Mouse (Mus musculus) CH12.LX (cell line): ENCODE data around the gene Drg1. TPM values are rescaled to one million over a fixed set of nuclear protein-coding genes. Genes with fewer than 3 reads are reported as not detected.
A peak's percentile ranks its signal among the peaks of the same experiment; 100 is the strongest.
"Not testable (repeated sequence)": the region's sequence is repeated elsewhere in the genome, so short reads cannot be mapped to it uniquely, and the experiment has no call there.

Source experiments
- DNase-seq: peaks from one replicate; pipeline ENCODE4 v3.0.0-alpha.2; 2013; ENCODE audit errors: extremely low read depth
- H3K27ac ChIP-seq: 2 replicates; pipeline ENCODE4 v1.5.1; 2012; ENCODE audit warnings: low read depth, mild to moderate bottlenecking, control low read depth, moderate library complexity; ENCODE audit not compliant: insufficient read depth
- H3K27me3 ChIP-seq: replicated peaks from 2 replicates; pipeline ENCODE3; 2012; ENCODE audit warnings: inconsistent platforms
- H3K36me3 ChIP-seq, 2 experiments: replicated peaks in 1 of 2; 2 replicates each; pipeline versions ENCODE3 to v1.6.1; 2012; ENCODE audit warnings: inconsistent platforms in 1 of 2, low read length in 1 of 2, mild to moderate bottlenecking in 1 of 2, mixed read lengths in 1 of 2, moderate library complexity in 1 of 2; ENCODE audit not compliant: control insufficient read depth in 1 of 2, insufficient read depth in 1 of 2
- H3K4me1 ChIP-seq, 2 experiments: 2 replicates each; pipeline ENCODE4 v1.6.1; 2012; ENCODE audit warnings: inconsistent platforms in 1 of 2, moderate library complexity in 1 of 2; ENCODE audit not compliant: insufficient read depth in 2 of 2, control insufficient read depth in 1 of 2
- H3K4me2 ChIP-seq: 2 replicates; pipeline ENCODE4 v1.6.1; 2012; ENCODE audit warnings: low read depth, mild to moderate bottlenecking, control low read depth; ENCODE audit not compliant: poor library complexity, insufficient read depth, severe bottlenecking
- H3K4me3 ChIP-seq, 3 experiments: fragments of 150-350 bp in 1 of 3; sonication (generic) in 1 of 3; replicated peaks in 1 of 3; 2 replicates each; pipeline versions ENCODE3 to v1.5.1; 2011 to 2012; ENCODE audit warnings: low read depth in 2 of 3, low read length in 2 of 3, mild to moderate bottlenecking in 2 of 3, moderate library complexity in 2 of 3, control low read depth in 1 of 3, improper control_type of control experiment in 1 of 3, inconsistent platforms in 1 of 3, mixed read lengths in 1 of 3; ENCODE audit not compliant: poor library complexity in 1 of 3
- H3K79me2 ChIP-seq: replicated peaks from 2 replicates; pipeline ENCODE4 v1.6.1; 2012; ENCODE audit warnings: mild to moderate bottlenecking, moderate library complexity; ENCODE audit not compliant: control insufficient read depth, poor library complexity, insufficient read depth, severe bottlenecking; ENCODE audit errors: extremely low read depth
- H3K9ac ChIP-seq: 2 replicates; pipeline ENCODE4 v1.6.1; 2012; ENCODE audit warnings: low read depth, mild to moderate bottlenecking, control low read depth, moderate library complexity; ENCODE audit not compliant: insufficient read depth
- H3K9me3 ChIP-seq: replicated peaks from 2 replicates; pipeline ENCODE3; 2012; ENCODE audit warnings: low read length, inconsistent platforms, mixed read lengths
- dilution Hi-C: fragments of 300-500 bp; cut with MboI; formaldehyde crosslinking; loops from 2 replicates; pipeline ENCODE4 v1.14.3; 2020; ENCODE audit warnings: low sequenced_read_pairs; ENCODE audit not compliant: extremely low pct_unique_long_range_greater_than_20kb, extremely low pct_ligation_motif_present
- in situ Hi-C: fragments of 300-500 bp; cut with MboI; formaldehyde crosslinking; loops from 3 replicates; pipeline ENCODE4 v1.14.3; 2019; ENCODE audit warnings: low sequenced_read_pairs, low pct_ligation_motif_present, low pct_unique_long_range_greater_than_20kb, mixed read lengths
- polyA plus RNA-seq: library from polyadenylated mRNA; unstranded; fragments of >175 nt; gene quantifications from 2 replicates; pipeline ENCODE4 v1.2.1, GENCODE M21; 2012; ENCODE audit warnings: low read depth; ENCODE audit not compliant: insufficient read length
- total RNA-seq, 2 experiments: library from RNA; depleted of rRNA; stranded (reverse); fragments of 300-350 nt in 1 of 2; fragments of >200 nt in 1 of 2; gene quantifications; 2 replicates each; pipeline ENCODE4 v1.2.3; 2012 to 2014

Gene Drg1
- total and polyA plus RNA-seq, 3 experiments: 158 to 480 (median 249) TPM

- H3K27ac ChIP-seq, dilution Hi-C loops, H3K79me2 ChIP-seq, H3K4me1 ChIP-seq, H3K27me3 ChIP-seq, H3K36me3 ChIP-seq, DNase-seq, H3K9ac ChIP-seq, H3K9me3 ChIP-seq, H3K4me2 ChIP-seq, in situ Hi-C loops, H3K4me3 ChIP-seq: not testable (repeated sequence)
Observed at GRCm38 (mm10) chr11:3163122-3163521, 103.1 kb downstream of the Drg1 start.

- H3K9me3 ChIP-seq, dilution Hi-C loops, H3K79me2 ChIP-seq, in situ Hi-C loops, H3K4me1 ChIP-seq, DNase-seq, H3K4me2 ChIP-seq, H3K9ac ChIP-seq, H3K27me3 ChIP-seq, H3K4me3 ChIP-seq, H3K27ac ChIP-seq: not testable (repeated sequence)
- H3K36me3 ChIP-seq: peaks cover 9 to 11% of the 10 kb centered on the region in 2 experiments
Observed at GRCm38 (mm10) chr11:3162236-3162897, 103.8 kb downstream of the Drg1 start.

GRCm38 (mm10) chr11:3161370-3161769 lies 104.8 kb downstream of the Drg1 start:
- H3K27ac ChIP-seq, H3K27me3 ChIP-seq, H3K4me2 ChIP-seq, H3K9ac ChIP-seq, DNase-seq, H3K4me3 ChIP-seq, in situ Hi-C loops, dilution Hi-C loops, H3K4me1 ChIP-seq, H3K9me3 ChIP-seq, H3K79me2 ChIP-seq: not testable (repeated sequence)
- H3K36me3 ChIP-seq: peaks cover 11 to 12% of the 10 kb centered on the region in 2 experiments

GRCm38 (mm10) chr11:3158800-3159199 lies 107.4 kb downstream of the Drg1 start:
- H3K4me2 ChIP-seq, in situ Hi-C loops, DNase-seq, H3K79me2 ChIP-seq, dilution Hi-C loops, H3K9me3 ChIP-seq, H3K27me3 ChIP-seq, H3K9ac ChIP-seq, H3K27ac ChIP-seq, H3K4me3 ChIP-seq: not testable (repeated sequence)
- Histone ChIP-seq H3K36me3 (peaks cover 12 to 14% of the 10 kb centered on the region in 2 experiments), H3K4me1 (peaks cover 0 to 12% of the 10 kb centered on the region in 2 experiments; a peak in 2 of 4 replicates)

- H3K27me3 ChIP-seq, H3K79me2 ChIP-seq, H3K9me3 ChIP-seq, H3K4me2 ChIP-seq, in situ Hi-C loops, H3K9ac ChIP-seq, dilution Hi-C loops, H3K4me3 ChIP-seq: not testable (repeated sequence)
- DNase-seq: peak; percentile 54
- Histone ChIP-seq H3K4me1 (peaks cover 0 to 16% of the 10 kb centered on the region in 2 experiments; a peak in 2 of 4 replicates), H3K27ac (peak overlapping the region; percentile 12; the same call in 1 of the 2 replicates), H3K36me3 (peaks cover 16 to 17% of the 10 kb centered on the region in 2 experiments)
Observed at GRCm38 (mm10) chr11:3157996-3158395, 108.2 kb downstream of the Drg1 start.

- Histone ChIP-seq H3K4me1 (peaks cover 0 to 16% of the 10 kb centered on the region in 2 experiments; a peak in 2 of 4 replicates), H3K36me3 (peaks cover 15 to 22% of the 10 kb centered on the region in 2 experiments)
- DNase-seq, H3K79me2 ChIP-seq, H3K27me3 ChIP-seq, H3K4me2 ChIP-seq, in situ Hi-C loops, H3K4me3 ChIP-seq, dilution Hi-C loops, H3K9ac ChIP-seq, H3K9me3 ChIP-seq, H3K27ac ChIP-seq: not testable (repeated sequence)
Observed at GRCm38 (mm10) chr11:3156991-3157390, 109.2 kb downstream of the Drg1 start.
